ENCODE assay signal across 23 mouse cellular contexts in genomic region chr14:75720121-75720520, GRCm38 (mm10). TPM values are rescaled to one million over a fixed set of nuclear protein-coding genes. Genes with fewer than 3 reads are reported as not detected.
DNase-seq lines count a peak whose midpoint lies in the region; ATAC-seq and TF ChIP-seq lines count a peak whose summit lies in the region.
"Had no signal": no experiment of that assay in that cellular context is flagged by ENCODE, and none has a peak within 500 bp of the region (broad histone marks: within the 10 kb centered on the region; RNA-seq: fewer than 3 reads in every experiment).

No protein-coding gene starts in this region.

- H3K9ac ChIP-seq in heart, embryonic 12.5 days: no peak overlapping the region
- no peak overlapping the region for H3K9ac ChIP-seq in heart, postnatal 0 days (replicated peaks; ENCODE audit: low read depth, low read length)
- H3K9ac ChIP-seq: hindbrain, embryonic 14.5 days; kidney, embryonic 15.5 days; limb, embryonic 12.5 days; lung, embryonic 15.5 days; neural tube, embryonic 12.5 days had no signal

- peak; percentile 44 for DNase-seq in gastrocnemius, postnatal 25 days
- no peak for DNase-seq in gastrocnemius, postnatal 10 days
- peak; percentile 52 for DNase-seq in heart, adult 8-10 months (ENCODE audit: low spot score)
- DNase-seq in heart, postnatal 0 days (ENCODE audit: low spot score): peak; percentile 55
- DNase-seq in left cerebral cortex, postnatal 14 days (ENCODE audit: low spot score in 2 of 2): no peak
- no peak for DNase-seq in cerebellum, postnatal 4 days (ENCODE audit: low spot score in 2 of 2)
- DNase-seq in urinary bladder, adult 18-20 months (ENCODE audit: low spot score in 2 of 2): no peak
- DNase-seq: adrenal gland, postnatal 25 days; cerebellum, adult 18-20 months; cerebellum, postnatal 14 days; kidney, postnatal 25 days; thymus, postnatal 4 days had no signal

- no peaks in the 10 kb centered on the region for H3K27me3 ChIP-seq in heart, embryonic 12.5 days (replicated peaks)
- no peaks in the 10 kb centered on the region for H3K27me3 ChIP-seq in heart, postnatal 0 days (ENCODE audit: control insufficient read depth, insufficient read depth, low read length)
- H3K27me3 ChIP-seq: kidney, embryonic 15.5 days; limb, embryonic 12.5 days; lung, embryonic 15.5 days; neural tube, embryonic 12.5 days had no signal

- no peak for TF ChIP-seq EP300 in heart, postnatal 0 days (IDR thresholded peaks at IDR 0.05; ENCODE audit: low read depth)

- no peak overlapping the region for H3K4me3 ChIP-seq in heart, embryonic 12.5 days
- H3K4me3 ChIP-seq in heart, postnatal 0 days (ENCODE audit: low read depth, low read length): no peak overlapping the region
- H3K4me3 ChIP-seq: kidney, embryonic 15.5 days; limb, embryonic 12.5 days; lung, embryonic 15.5 days; midbrain, embryonic 10.5 days; myocyte; neural tube, embryonic 12.5 days had no signal

- no peak for TF ChIP-seq CTCF in heart, postnatal 0 days (IDR thresholded peaks at IDR 0.05; ENCODE audit: low read depth)

- H3K4me1 ChIP-seq in heart, embryonic 12.5 days (replicated peaks): no peaks in the 10 kb centered on the region
- 0 out of 2 replicates have a peak, but pooled peaks cover 4% of the 10 kb centered on the region for H3K4me1 ChIP-seq in heart, postnatal 0 days (ENCODE audit: control insufficient read depth, insufficient read depth)
- H3K4me1 ChIP-seq: kidney, embryonic 15.5 days; limb, embryonic 12.5 days; lung, embryonic 15.5 days; midbrain, embryonic 10.5 days; neural tube, embryonic 12.5 days had no signal

- peaks cover 72% of the 10 kb centered on the region for H3K36me3 ChIP-seq in heart, embryonic 12.5 days
- H3K36me3 ChIP-seq in heart, postnatal 0 days (replicated peaks; ENCODE audit: control insufficient read depth, insufficient read depth, low read length): peaks cover 79% of the 10 kb centered on the region

- WGBS in heart, embryonic 12.5 days: 61% methylated on average over 5 of the region's 5 CpGs
- 36% methylated on average over 5 of the region's 5 CpGs for WGBS in heart, postnatal 0 days

- intact Hi-C loops in left cerebral cortex, postnatal 14 days (cut with DNase I): loop anchor here (5.0 to 10.0 kb wide), 3 partner anchors 78 to 523 kb away; partner anchors contain the start of gene Erich6b

- H3K9me3 ChIP-seq in heart, embryonic 12.5 days (replicated peaks): no peaks in the 10 kb centered on the region
- no peaks in the 10 kb centered on the region for H3K9me3 ChIP-seq in heart, postnatal 0 days (replicated peaks; ENCODE audit: control insufficient read depth, low read length)
- H3K9me3 ChIP-seq: kidney, embryonic 15.5 days; limb, embryonic 12.5 days; lung, embryonic 15.5 days; midbrain, embryonic 10.5 days; neural tube, embryonic 12.5 days had no signal

- H3K4me2 ChIP-seq in heart, embryonic 12.5 days: no peak overlapping the region
- no peak overlapping the region for H3K4me2 ChIP-seq in heart, postnatal 0 days (ENCODE audit: low read depth, low read length)
- H3K4me2 ChIP-seq: hindbrain, embryonic 14.5 days; kidney, embryonic 15.5 days; limb, embryonic 12.5 days; lung, embryonic 15.5 days; neural tube, embryonic 12.5 days had no signal

- H3K27ac ChIP-seq in heart, embryonic 12.5 days (ENCODE audit: poor library complexity, severe bottlenecking): 0 out of 2 replicates have a peak overlapping the region, but pooled peaks have one; percentile 47
- peak overlapping the region; percentile 49 for H3K27ac ChIP-seq in heart, postnatal 0 days (ENCODE audit: low read depth)
- H3K27ac ChIP-seq: hindbrain, embryonic 14.5 days; kidney, embryonic 15.5 days; limb, embryonic 12.5 days; lung, embryonic 15.5 days; midbrain, embryonic 10.5 days; neural tube, embryonic 12.5 days had no signal

- ATAC-seq in heart, embryonic 12.5 days (ENCODE audit: insufficient number of reproducible peaks, low FRiP score): no peak
- peak; percentile 86 for ATAC-seq in heart, postnatal 0 days (ENCODE audit: insufficient read depth, low read depth)
- ATAC-seq: CD4-positive, CD25-positive, alpha-beta regulatory T cell, adult 4 months; forebrain, embryonic 14.5 days; intestine, postnatal 0 days had no signal

RNA-seq across cellular contexts. Expression of gene Cog3, which starts 34.2 kb away (rescaled TPM):
- 1 to 10 TPM; 7.3 to 7.6 TPM for total RNA-seq in gastrocnemius, postnatal 25 days (2021)
- 10 to 100 TPM; 10.6 to 12.6 TPM for total RNA-seq in gastrocnemius, postnatal 10 days (2021)
- 10 to 100 TPM; 13.9 to 15.4 (median 14.6) TPM for total RNA-seq in heart, adult 8-10 months (2022)
- 18.0 TPM in 2 replicates for polyA plus RNA-seq in heart, embryonic 12.5 days (2016; fragmentation: Nextera tagmentation; extraction: Ambion mirVana)
- 12.9 and 18.3 TPM in 2 replicates for total RNA-seq in heart, postnatal 0 days (2014; rRNA removed; ENCODE audit: low replicate concordance)
- 7.6 and 8.6 TPM in 2 replicates for polyA plus RNA-seq in heart, postnatal 0 days (2015; fragmentation: Nextera tagmentation; extraction: Ambion mirVana)
- total RNA-seq in left cerebral cortex, postnatal 14 days (2021): 10 to 100 TPM; 22.8 to 23.2 TPM

Comparison
In these comparisons a context has a peak if more than half of its experiments do, and no peak if none do; other contexts are left out.
1. DNase-seq: peak in gastrocnemius, postnatal 25 days (single experiment), heart, adult 8-10 months (single experiment) and heart, postnatal 0 days (single experiment); none in gastrocnemius, postnatal 10 days (single experiment), left cerebral cortex, postnatal 14 days (0 of 2), cerebellum, postnatal 4 days (0 of 2) and urinary bladder, adult 18-20 months (0 of 2).